Mouse (Mus musculus): ENCODE measurements around the gene Ube4b.

Ube4b gene

GRCm38 (mm10) chr4:149339426-149340214 is 86.9 kb downstream of the Ube4b start:
- 79% methylated on average over 5 of the region's 5 CpGs for WGBS

GRCm38 (mm10) chr4:149338137-149338536 is 88.4 kb downstream of the Ube4b start:
- 50% methylated on average over 2 of the region's 2 CpGs for WGBS

GRCm38 (mm10) chr4:149337353-149337752 is 89.2 kb downstream of the Ube4b start:
- 42% methylated on average over 9 of the region's 9 CpGs for WGBS

- 59% methylated on average over 7 of the region's 7 CpGs for WGBS
Measured at GRCm38 (mm10) chr4:149336302-149336701, 90.2 kb downstream of the Ube4b start.

GRCm38 (mm10) chr4:149334881-149335280 is 91.7 kb downstream of the Ube4b start:
- WGBS = 93% methylated on average over 11 of the region's 11 CpGs

- WGBS = 80% methylated on average over 7 of the region's 7 CpGs
Measured at GRCm38 (mm10) chr4:149332726-149333125, 93.8 kb downstream of the Ube4b start.

- 96% methylated on average over 5 of the region's 5 CpGs for WGBS
Measured at GRCm38 (mm10) chr4:149330495-149330894, 96.1 kb downstream of the Ube4b start.

GRCm38 (mm10) chr4:149328735-149329134 is 97.8 kb downstream of the Ube4b start:
- 78% methylated on average over 4 of the region's 4 CpGs for WGBS

GRCm38 (mm10) chr4:149327281-149327680 is 99.3 kb downstream of the Ube4b start:
- WGBS = 91% methylated on average over 7 of the region's 7 CpGs

- WGBS = 59% methylated on average over 10 of the region's 10 CpGs
Measured at GRCm38 (mm10) chr4:149325411-149326162, 101.0 kb downstream of the Ube4b start.

GRCm38 (mm10) chr4:149323730-149324129 is 102.8 kb downstream of the Ube4b start:
- WGBS = 54% methylated on average over 16 of the region's 16 CpGs

- 81% methylated on average over 6 of the region's 6 CpGs for WGBS
Measured at GRCm38 (mm10) chr4:149322718-149323117, 103.8 kb downstream of the Ube4b start.

GRCm38 (mm10) chr4:149322286-149322685 is 104.3 kb downstream of the Ube4b start:
- WGBS = 69% methylated on average over 4 of the region's 4 CpGs

GRCm38 (mm10) chr4:149319088-149319487 is 107.5 kb downstream of the Ube4b start:
- WGBS = 31% methylated on average over 9 of the region's 9 CpGs

GRCm38 (mm10) chr4:149317387-149317786 is 109.2 kb downstream of the Ube4b start:
- 48% methylated on average over 5 of the region's 5 CpGs for WGBS

- WGBS = 93% methylated on average over 11 of the region's 11 CpGs
Measured at GRCm38 (mm10) chr4:149314275-149314837, 112.2 kb downstream of the Ube4b start.

GRCm38 (mm10) chr4:149313558-149314253 is 112.8 kb downstream of the Ube4b start:
- WGBS = 91% methylated on average over 12 of the region's 12 CpGs

- 91% methylated on average over 5 of the region's 5 CpGs for WGBS
Measured at GRCm38 (mm10) chr4:149311996-149312395, 114.6 kb downstream of the Ube4b start.

- WGBS = 34% methylated on average over 3 of the region's 3 CpGs
Measured at GRCm38 (mm10) chr4:149308491-149308820, 118.1 kb downstream of the Ube4b start.

- WGBS = under 1% methylated on average over 79 of the region's 79 CpGs
Measured at GRCm38 (mm10) chr4:149307596-149308490, 118.7 kb downstream of the Ube4b start, which contains the start of gene Kif1b. TSS of gene Kif1b (minus strand) at chr4:149307693.
